Mouse (Mus musculus) hindbrain, embryonic 13.5 days (tissue): ENCODE measurements around the gene Frmd8. TPM values are rescaled to one million over a fixed set of nuclear protein-coding genes. Genes with fewer than 3 reads are reported as not detected.

Source experiments
- ATAC-seq: fragments of 200-750 bp; cut with Nextera tagmentation; 2 replicates; pipeline ENCODE4 v1.8.0; 2017; ENCODE audit warnings: moderate TSS enrichment; ENCODE audit not compliant: low FRiP score
- H3K27ac ChIP-seq: fragments of 300-500 bp; sonication (generic); 2 replicates; pipeline ENCODE4 v1.5.1; 2015; ENCODE audit warnings: inconsistent platforms, mild to moderate bottlenecking, moderate library complexity
- H3K27me3 ChIP-seq: fragments of 300-500 bp; sonication (generic); 2 replicates; pipeline ENCODE4 v1.6.1; 2015; ENCODE audit warnings: mild to moderate bottlenecking, inconsistent platforms
- H3K36me3 ChIP-seq: fragments of 300-500 bp; sonication (generic); 2 replicates; pipeline ENCODE4 v1.6.1; 2015; ENCODE audit warnings: mild to moderate bottlenecking, inconsistent platforms
- H3K4me1 ChIP-seq: fragments of 300-500 bp; sonication (generic); replicated peaks from 2 replicates; pipeline ENCODE4 v1.6.1; 2015; ENCODE audit warnings: inconsistent platforms
- H3K4me2 ChIP-seq: fragments of 300-500 bp; sonication (generic); 2 replicates; pipeline ENCODE4 v1.6.1; 2015; ENCODE audit warnings: inconsistent platforms, mild to moderate bottlenecking, moderate library complexity
- H3K4me3 ChIP-seq: fragments of 300-500 bp; sonication (generic); 2 replicates; pipeline ENCODE4 v1.5.1; 2015; ENCODE audit warnings: mild to moderate bottlenecking, inconsistent platforms
- H3K9ac ChIP-seq: fragments of 300-500 bp; sonication (generic); 2 replicates; pipeline ENCODE4 v1.6.1; 2015; ENCODE audit warnings: mild to moderate bottlenecking, inconsistent platforms
- H3K9me3 ChIP-seq: fragments of 300-500 bp; sonication (generic); 2 replicates; pipeline ENCODE4 v1.6.1; 2016; ENCODE audit warnings: inconsistent platforms
- WGBS: fragments of 180-500 bp; shearing (Covaris S2); methylation state at CpG from one replicate; pipeline ENCODE4 v1.1.7; 2015; 5-methylcytosine and 5-hydroxymethylcytosine counted together
- polyA plus RNA-seq: library from polyadenylated mRNA; unstranded; fragments of >200 nt; fragmentation: Nextera tagmentation; extraction: Ambion mirVana; gene quantifications from 2 replicates; pipeline ENCODE4 v1.2.1, GENCODE M21; 2015

Gene Frmd8
- polyA plus RNA-seq, 1 experiment from 2014 or later, result 19.3 TPM

- WGBS, result under 1% methylated on average over 7 of the region's 7 CpGs
- H3K9ac ChIP-seq, result peak overlapping the region; percentile 72
- H3K4me1 ChIP-seq, result peaks cover 88% of the 10 kb centered on the region
- H3K9me3 ChIP-seq, result no peaks in the 10 kb centered on the region
- peak; percentile 36 for ATAC-seq
- no peaks in the 10 kb centered on the region for H3K36me3 ChIP-seq
- H3K4me2 ChIP-seq, result peak overlapping the region; percentile 66
- peak overlapping the region; percentile 36 for H3K4me3 ChIP-seq
- H3K27me3 ChIP-seq, result no peaks in the 10 kb centered on the region
- peak overlapping the region; percentile 98 for H3K27ac ChIP-seq
Observed at GRCm38 (mm10) chr19:5846154-5846553, 28.9 kb downstream of the Frmd8 start.

- 6% methylated on average over 45 of the region's 45 CpGs for WGBS
- Histone ChIP-seq H3K4me2 (peak overlapping the region; percentile 66), H3K9me3 (no peaks in the 10 kb centered on the region), H3K9ac (peak overlapping the region; percentile 72), H3K27me3 (no peaks in the 10 kb centered on the region), H3K36me3 (no peaks in the 10 kb centered on the region), H3K27ac (peak overlapping the region; percentile 98), H3K4me1 (peaks cover 91% of the 10 kb centered on the region), H3K4me3 (peak overlapping the region; percentile 36)
- peak; percentile 52 for ATAC-seq
Observed at GRCm38 (mm10) chr19:5845319-5846135, 29.5 kb downstream of the Frmd8 start.

GRCm38 (mm10) chr19:5844831-5845318 is 30.2 kb downstream of the Frmd8 start:
- peak overlapping the region; percentile 66 for H3K4me2 ChIP-seq
- H3K27me3 ChIP-seq, result no peaks in the 10 kb centered on the region
- 0 out of 2 replicates have a peak overlapping the region, but pooled peaks have one; percentile 60 for H3K9ac ChIP-seq
- no peak for ATAC-seq
- 77% methylated on average over 12 of the region's 12 CpGs for WGBS
- peaks cover 86% of the 10 kb centered on the region for H3K4me1 ChIP-seq
- peak overlapping the region; percentile 98 for H3K27ac ChIP-seq
- no peaks in the 10 kb centered on the region for H3K36me3 ChIP-seq
- H3K4me3 ChIP-seq, result peak overlapping the region; percentile 36
- H3K9me3 ChIP-seq, result no peaks in the 10 kb centered on the region

- ATAC-seq, result no peak
- peak overlapping the region; percentile 17 for H3K4me3 ChIP-seq
- 80% methylated on average over 30 of the region's 30 CpGs for WGBS
- no peaks in the 10 kb centered on the region for H3K9me3 ChIP-seq
- peak overlapping the region; percentile 46 for H3K9ac ChIP-seq
- peak overlapping the region; percentile 36 for H3K27ac ChIP-seq
- peak overlapping the region; percentile 66 for H3K4me2 ChIP-seq
- H3K36me3 ChIP-seq, result no peaks in the 10 kb centered on the region
- no peaks in the 10 kb centered on the region for H3K27me3 ChIP-seq
- peaks cover 78% of the 10 kb centered on the region for H3K4me1 ChIP-seq
Observed at GRCm38 (mm10) chr19:5843781-5844691, 31.0 kb downstream of the Frmd8 start.

GRCm38 (mm10) chr19:5842785-5843730 is 32.0 kb downstream of the Frmd8 start:
- 57% methylated on average over 9 of the region's 9 CpGs for WGBS
- Histone ChIP-seq H3K27ac (peak overlapping the region; percentile 36), H3K9me3 (no peaks in the 10 kb centered on the region), H3K4me2 (peak overlapping the region; percentile 66), H3K9ac (no peak overlapping the region), H3K36me3 (no peaks in the 10 kb centered on the region), H3K4me3 (0 out of 2 replicates have a peak overlapping the region, but pooled peaks have one; percentile 17), H3K4me1 (peaks cover 68% of the 10 kb centered on the region), H3K27me3 (no peaks in the 10 kb centered on the region)
- no peak for ATAC-seq

GRCm38 (mm10) chr19:5841999-5842784 is 32.9 kb downstream of the Frmd8 start:
- Histone ChIP-seq H3K27ac (peak overlapping the region; percentile 30), H3K27me3 (no peaks in the 10 kb centered on the region), H3K9ac (peak overlapping the region; percentile 49; the same call in 1 of the 2 replicates), H3K36me3 (no peaks in the 10 kb centered on the region), H3K4me2 (no peak overlapping the region), H3K4me1 (peaks cover 60% of the 10 kb centered on the region), H3K9me3 (no peaks in the 10 kb centered on the region), H3K4me3 (no peak overlapping the region)
- no peak for ATAC-seq
- WGBS, result 42% methylated on average over 5 of the region's 5 CpGs

GRCm38 (mm10) chr19:5841389-5841946 is 33.6 kb downstream of the Frmd8 start:
- ATAC-seq, result no peak
- peaks cover 52% of the 10 kb centered on the region for H3K4me1 ChIP-seq
- H3K27ac ChIP-seq, result peak overlapping the region; percentile 23; the same call in 1 of the 2 replicates
- H3K4me2 ChIP-seq, result no peak overlapping the region
- WGBS, result 40% methylated on average over 4 of the region's 4 CpGs
- no peaks in the 10 kb centered on the region for H3K9me3 ChIP-seq
- no peaks in the 10 kb centered on the region for H3K36me3 ChIP-seq
- no peak overlapping the region for H3K4me3 ChIP-seq
- no peaks in the 10 kb centered on the region for H3K27me3 ChIP-seq
- H3K9ac ChIP-seq, result peak overlapping the region; percentile 49; the same call in 1 of the 2 replicates

GRCm38 (mm10) chr19:5840890-5841388 is 34.1 kb downstream of the Frmd8 start:
- ATAC-seq, result no peak
- no peaks in the 10 kb centered on the region for H3K36me3 ChIP-seq
- 91% methylated on average over 9 of the region's 9 CpGs for WGBS
- no peak overlapping the region for H3K27ac ChIP-seq
- H3K27me3 ChIP-seq, result no peaks in the 10 kb centered on the region
- H3K4me2 ChIP-seq, result no peak overlapping the region
- H3K9ac ChIP-seq, result no peak overlapping the region
- no peak overlapping the region for H3K4me3 ChIP-seq
- H3K4me1 ChIP-seq, result peaks cover 48% of the 10 kb centered on the region
- no peaks in the 10 kb centered on the region for H3K9me3 ChIP-seq

GRCm38 (mm10) chr19:5840086-5840889 is 34.8 kb downstream of the Frmd8 start:
- Histone ChIP-seq H3K9me3 (no peaks in the 10 kb centered on the region), H3K27me3 (no peaks in the 10 kb centered on the region), H3K4me3 (no peak overlapping the region), H3K36me3 (no peaks in the 10 kb centered on the region), H3K9ac (no peak overlapping the region; the same call in 1 of the 2 replicates), H3K4me2 (no peak overlapping the region), H3K4me1 (peaks cover 44% of the 10 kb centered on the region), H3K27ac (no peak overlapping the region)
- ATAC-seq, result no peak
- WGBS, result 67% methylated on average over 18 of the region's 18 CpGs
